Mouse (Mus musculus) ZHBTc4 (cell line): ENCODE measurements at regions not wholly inside any gene's neighbourhood (a gene's known extent, or its start where the extent isn't known, plus 50 kb on each side); places are given as distances from the start of the nearest gene placed in this dataset.
A peak's percentile ranks its signal among the peaks of the same experiment; 100 is the strongest.
"Not testable (repeated sequence)": the region's sequence is repeated elsewhere in the genome, so short reads cannot be mapped to it uniquely, and the experiment has no call there.

Experiments used
- DNase-seq: peaks from one replicate; pipeline ENCODE4 v3.0.0-alpha.2; 2011; ENCODE audit warnings: low read depth, low spot score

DNA sequence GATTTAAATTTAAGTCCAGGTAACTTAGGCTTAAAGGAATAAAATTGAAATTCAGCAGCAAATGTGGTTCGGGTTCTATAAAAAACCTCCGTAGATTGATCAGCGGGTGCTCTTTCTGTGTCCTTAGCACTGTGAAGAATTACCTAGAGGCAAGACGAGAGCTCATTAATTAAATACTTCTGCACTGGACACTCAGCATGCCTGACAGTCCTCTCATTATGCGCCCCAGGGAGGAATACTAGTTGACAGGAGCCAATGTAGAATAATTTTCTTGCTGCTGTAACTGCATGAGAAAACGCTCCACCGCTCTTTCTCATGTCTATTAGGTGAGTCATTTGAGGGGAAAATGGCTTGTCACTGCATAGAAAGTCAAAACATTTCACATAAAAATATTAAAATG is 228.1 kb downstream of the Brms1l start:
- DNase-seq: no peak

DNA sequence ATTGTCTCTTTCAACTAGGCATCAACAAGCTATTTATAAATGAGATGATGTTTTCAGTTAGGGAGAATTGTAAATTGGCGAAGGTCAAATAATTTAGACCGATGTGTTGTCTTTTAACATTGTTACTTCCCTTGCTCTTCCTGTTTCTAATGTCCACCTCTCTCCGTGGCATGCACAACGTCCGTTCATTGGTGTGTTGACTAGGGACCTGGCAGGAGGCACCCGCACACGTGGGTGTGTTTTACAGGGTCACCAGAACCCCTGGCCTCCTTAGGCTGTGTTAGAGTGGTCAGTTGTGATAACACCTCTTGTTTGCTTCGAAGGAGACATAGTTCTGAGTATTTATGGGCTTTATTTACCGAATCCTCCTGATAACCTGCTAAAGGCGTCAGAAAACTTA is 222.8 kb downstream of the Brms1l start:
- DNase-seq: no peak

DNA sequence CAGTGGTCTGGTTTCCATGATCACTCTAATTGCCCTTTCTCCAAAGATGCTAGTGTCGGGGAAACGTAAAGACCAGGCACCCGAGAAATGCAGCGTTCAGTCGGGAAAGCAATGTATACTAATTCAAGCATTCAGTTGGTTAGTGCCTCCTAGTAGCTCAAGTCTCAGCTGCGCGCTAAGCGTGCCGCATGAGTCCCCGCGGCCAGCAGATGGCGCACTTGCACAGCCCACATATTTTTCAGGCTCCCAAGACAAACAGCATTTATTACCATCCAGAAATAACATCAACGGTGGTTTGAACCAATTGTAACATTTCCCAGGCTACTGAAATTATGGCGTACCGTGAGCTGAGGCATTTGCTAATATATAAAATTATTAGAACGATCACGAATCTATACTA is 222.3 kb downstream of the Brms1l start:
- DNase-seq: peak; percentile 82

DNA sequence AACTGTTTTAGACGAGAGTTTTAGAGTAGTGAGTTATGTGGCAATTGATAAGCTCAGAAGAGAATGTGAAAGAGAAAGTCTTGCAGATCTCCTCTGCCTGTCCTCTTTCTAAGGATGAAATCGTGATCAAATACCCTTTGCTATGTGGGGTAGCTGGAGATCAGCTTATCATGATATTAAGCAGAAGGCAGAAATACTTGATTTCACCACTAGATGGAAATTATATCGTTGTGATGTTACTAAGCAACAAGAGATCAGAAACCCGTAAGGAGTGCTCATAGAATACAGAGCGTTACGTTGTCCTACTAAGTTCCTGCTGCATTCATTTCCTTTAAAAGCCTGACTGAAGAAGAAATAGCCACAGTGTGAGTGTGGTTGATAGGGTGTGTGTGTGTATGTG is 219.3 kb downstream of the Brms1l start:
- no peak for DNase-seq

DNA sequence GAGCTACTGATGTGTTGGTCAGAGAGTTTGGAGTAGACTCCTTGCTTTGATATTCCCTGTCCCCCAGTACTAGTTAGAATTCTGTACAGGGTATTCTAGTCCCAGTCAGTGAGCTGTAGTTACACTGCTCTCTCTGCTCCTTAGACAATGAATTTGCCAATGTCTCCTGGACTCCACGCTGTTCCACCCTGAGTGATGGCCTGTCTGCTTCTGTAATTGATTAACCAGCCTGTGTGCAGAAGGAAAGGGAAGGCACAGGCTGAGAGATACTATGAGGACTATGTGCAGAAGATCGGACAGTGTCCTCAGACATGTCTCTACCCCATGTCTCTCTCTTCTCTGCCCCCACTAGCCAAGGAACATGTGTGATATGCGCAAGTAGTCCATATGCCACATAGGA is 209.9 kb downstream of the Brms1l start:
- no peak for DNase-seq

DNA sequence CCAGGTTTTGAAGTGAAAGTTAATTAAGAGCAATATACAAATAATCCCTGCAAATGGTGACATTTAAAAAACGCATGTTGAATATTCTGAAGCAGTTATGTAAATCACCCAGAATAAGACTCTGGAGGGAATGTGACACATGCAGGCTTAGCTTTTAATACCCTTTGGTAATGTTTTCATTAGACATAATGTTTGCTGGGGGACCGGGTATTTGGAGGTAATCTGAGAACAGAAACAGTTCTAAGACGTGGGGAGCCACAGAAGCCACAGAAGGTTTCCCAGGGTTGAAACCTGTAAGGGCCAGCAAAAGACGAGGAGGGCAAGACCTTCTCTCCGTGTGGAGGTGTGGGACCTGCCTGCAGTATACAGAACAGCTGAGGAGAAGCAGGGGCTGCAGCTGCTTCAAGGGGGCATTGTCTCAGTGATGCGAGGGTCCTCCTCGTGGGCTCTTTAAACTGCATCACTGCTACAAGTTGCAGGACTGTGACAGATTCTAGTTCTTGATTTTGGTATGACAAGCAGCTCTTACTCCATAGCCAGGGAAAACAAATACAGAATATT is 184.9 kb downstream of the Brms1l start:
- no peak for DNase-seq

DNA sequence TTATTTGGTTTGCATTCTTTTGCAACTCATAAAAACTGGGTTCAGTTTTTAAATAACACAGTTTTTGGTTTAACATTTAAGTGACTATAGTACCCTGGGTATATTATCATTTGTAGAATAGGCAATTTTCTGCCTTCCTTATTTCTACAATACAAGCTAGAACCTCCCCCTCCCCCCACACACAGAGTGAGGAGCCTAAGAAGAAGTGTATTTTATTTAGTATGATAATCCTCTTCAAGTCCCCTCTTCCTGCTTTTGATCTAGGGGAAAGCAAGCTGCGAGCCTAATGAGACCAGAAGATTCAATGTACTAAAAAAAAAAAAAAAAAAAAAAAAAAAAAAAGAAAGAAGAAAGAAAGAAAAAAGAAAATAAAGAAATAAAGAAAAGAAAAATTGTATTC is 184.4 kb downstream of the Brms1l start:
- no peak for DNase-seq

DNA sequence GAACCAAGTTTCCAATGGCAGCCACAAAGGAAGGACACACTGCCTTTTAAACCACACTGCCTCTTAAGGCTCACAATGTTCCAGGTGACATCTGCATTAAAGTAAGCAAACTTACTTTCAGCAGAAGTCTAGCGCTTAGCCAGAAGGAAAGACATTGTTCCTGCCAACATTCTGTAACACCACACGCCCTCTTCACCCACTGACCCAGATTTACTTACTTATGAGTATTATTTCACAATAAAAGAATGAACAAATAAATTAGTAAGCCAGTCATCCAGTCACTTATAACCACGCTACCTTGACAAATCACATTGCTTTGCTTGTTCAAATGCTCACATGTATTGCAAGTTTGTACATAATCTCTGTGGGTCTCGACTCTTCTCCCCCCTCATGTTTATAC is 173.9 kb downstream of the Brms1l start:
- DNase-seq: no peak

DNA sequence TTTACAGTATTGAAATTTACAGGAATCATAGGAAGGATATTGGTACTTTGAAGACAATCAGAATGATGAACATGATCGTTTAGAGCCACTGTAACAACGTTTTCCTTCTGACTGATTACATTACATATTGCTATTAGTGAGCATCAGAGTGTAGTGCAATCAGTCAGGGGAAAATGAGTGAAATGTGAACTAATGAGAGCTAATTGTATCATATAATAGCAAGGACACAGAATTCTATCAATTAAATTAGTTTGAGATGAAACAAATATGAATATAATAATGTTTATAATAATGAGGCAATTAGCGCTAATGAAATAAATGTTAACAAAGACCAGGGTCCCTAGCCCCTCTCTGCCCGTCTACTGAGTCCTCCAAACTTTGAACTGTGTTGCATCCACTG is 169.7 kb downstream of the Brms1l start:
- DNase-seq: no peak

DNA sequence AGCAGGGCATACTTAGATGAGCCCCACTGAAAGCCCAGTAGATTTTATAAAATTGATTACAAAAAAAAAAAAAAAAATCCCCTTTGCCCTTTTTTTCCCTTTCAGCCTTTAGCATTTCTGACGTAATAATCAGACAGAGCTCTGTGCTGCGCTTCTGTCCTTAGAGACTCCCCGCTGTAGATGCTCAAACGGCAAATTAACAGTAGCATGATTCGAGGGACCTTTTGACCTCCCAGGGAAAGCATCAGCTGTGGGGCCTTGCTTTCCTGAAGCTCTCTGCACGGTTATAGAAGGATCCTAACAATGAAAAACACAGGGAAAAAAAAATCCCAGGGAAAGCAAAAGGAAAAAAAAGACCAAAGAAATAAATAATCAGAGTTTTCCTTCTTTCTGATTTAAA is 169.2 kb downstream of the Brms1l start:
- DNase-seq: no peak

DNA sequence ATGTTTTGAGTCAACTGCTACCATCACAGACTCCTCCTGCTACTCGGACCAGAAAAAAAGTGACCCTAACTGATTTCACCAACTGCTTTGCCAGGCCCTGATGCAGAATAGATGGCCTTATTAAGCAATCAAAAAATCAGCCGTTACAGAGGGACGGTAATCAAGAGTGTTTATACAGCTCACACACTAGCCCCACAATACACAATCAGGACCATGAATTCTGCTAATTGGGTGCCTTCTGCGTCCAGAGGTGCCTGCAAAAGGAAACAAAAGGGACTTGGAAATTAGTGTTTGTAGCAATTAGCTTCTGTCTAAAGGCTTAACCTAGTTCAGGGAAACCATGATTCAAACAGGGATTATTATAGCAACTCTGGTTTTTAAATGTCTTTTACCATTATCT is 168.4 kb downstream of the Brms1l start:
- DNase-seq: no peak

DNA sequence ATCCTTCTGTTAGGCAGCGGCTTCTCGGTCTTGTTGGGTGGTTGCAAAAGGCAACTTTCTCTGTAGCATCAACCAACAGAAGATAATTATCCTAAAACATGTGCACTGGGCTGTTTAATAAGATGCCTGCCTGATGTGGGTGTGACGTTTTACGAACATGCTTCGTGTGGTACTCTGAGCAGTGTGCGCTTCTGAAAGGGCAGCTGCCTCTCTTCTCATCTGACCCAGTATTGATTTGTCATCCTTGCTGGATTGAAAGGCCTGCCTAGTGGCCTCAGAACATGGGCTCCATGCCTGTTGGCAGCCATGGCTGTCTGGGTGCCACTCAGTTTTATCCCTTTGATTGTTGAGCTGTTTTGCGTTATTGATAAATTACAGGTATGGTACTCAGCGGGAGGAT is 167.4 kb downstream of the Brms1l start:
- DNase-seq: no peak

DNA sequence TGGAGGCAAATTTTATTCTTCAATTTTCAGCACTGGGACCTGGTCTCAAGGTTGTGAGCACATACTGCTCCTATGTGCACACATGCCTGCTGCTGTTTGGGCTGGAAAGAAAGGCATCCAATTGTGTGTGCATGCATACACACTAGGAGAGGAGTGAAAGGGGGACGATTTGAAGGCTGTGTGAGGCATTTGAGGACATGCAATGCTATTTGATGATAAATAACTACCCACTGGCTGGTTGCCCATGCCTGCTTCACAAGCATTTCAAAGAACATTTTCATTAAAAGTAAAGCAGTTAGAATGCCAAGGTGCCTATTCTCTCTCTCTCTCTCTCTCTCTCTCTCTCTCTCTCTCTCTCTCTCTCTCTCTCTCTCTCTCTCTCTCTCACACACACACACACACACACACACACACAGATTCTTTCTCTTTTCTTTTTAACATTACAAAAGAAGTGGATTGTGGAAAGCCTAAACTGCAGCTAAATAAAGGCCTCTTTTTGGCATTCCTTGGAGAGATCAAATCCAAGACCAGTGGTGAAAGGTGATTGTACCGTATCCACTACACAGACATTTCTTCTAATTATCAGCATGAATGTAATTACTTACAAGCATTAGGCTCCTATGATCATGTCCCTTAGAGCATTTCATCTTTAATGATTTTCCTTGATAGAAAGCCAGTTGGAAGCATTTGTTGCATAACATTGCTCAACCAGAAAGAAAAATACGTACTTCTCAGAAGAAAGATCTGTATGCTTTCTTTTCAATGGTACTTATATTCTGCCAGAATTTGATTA is 160.7 kb downstream of the Brms1l start:
- no peak for DNase-seq

DNA sequence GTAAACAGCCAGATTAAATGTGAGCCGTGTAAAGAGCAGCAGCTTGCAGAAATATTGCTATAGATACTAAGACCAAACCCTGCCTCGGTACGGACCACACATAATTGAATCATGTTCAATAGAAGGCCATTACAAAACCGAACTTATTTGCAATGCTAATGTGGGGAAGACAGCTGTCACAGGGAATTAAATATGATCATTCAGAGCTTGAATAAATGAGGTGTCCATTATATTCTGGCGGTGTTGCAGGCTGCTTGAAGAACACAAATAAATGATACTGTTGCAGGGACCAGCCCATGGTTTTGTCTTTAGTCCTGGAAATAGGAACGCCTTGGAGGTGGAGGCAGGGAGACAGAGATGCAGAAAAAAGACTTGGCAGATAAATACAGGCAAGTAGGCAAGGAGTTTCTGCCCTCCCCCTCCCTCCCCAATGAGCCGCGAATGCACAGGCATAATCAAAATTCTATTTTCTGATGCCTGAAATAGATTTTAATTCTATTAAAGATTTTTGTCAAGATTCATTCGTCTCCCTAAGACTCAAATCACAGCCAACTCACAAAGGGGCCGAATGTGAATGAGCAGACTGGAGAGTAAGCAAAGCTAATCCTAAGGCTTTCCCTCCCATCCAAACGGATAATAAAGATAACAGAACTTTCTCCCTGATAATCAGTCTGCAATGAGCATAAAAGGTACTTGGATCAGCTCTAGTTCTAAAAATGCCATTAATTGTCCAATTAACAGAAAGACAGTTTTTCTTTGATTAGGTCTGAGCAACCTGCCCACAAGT is 147.6 kb downstream of the Brms1l start:
- DNase-seq: no peak

DNA sequence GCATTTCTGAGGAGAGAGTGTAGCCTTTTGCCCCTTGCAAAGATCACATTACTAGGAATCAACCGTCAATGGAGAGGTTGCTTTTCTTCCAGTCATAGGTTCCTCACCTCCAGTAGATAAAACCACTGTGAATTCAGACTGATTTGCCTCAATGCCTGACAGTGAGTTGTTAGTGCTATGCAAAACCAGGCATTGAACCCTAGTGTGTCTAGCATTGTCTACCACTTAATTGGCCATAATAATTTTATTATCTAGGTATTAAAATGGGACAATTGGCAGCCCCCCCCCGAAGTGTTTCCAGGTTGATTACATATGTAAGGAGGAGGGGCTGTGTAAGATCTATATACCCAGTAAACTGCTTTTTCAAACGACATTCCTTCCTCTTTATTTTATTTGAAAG is 147.0 kb downstream of the Brms1l start:
- DNase-seq: no peak

DNA sequence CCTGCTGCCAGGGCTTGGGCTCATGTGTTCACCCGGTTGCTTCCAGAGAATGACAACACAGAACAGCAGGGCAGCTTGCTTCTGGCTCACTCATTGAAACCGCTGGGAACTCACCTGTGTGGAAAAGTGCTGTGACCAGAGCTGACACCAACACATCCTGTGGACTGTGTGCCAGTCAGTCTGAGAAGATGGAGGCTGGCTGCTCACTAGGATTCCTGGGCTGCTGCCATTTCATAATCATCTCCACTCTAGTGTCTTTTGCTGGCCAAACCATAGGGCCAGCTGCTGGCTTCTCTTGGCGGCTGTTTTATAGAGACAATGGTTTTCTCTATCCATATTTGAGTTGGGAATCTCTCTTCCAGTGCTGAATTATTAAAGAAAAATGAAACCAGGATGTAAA is 138.1 kb downstream of the Brms1l start:
- no peak for DNase-seq

DNA sequence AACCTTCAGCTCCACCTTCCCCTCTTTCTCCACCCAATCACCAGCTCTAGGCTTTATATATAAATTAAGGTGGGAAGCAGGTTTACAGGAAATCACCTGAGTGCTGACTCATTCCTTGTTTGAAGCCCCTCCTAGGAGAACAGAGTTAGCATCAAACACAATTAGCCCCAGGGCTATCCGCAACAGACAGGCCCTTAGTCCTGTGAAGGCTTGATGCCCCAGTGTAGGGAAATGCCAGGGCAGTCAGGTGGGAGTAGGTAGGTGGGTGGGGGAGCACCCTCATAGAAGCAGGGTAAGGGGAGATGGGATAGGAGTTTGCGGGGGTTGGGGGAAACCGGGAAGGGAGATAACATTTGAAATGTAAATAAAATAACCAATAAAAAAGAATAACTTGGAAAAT is 123.2 kb downstream of the Brms1l start:
- DNase-seq: not testable (repeated sequence)

DNA sequence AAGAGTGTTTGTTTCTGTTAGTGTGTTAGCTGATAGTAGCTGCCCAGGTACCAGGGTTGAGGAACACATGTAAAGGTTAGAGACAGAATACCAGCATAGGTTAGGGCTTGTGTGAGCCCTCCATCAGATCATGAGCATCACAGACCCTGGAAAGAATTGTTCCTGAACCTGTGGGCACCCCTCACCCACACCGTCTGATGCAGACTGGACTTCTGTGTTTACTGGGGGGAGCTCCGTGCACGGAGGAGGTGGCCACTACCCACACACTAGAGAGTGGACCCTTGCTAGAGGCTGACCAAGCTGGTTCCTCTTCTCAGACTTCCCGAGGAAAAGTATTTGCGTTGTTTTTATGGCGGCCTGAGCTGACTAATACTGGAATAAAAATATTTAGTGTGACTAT is 104.4 kb downstream of the Brms1l start:
- no peak for DNase-seq

DNA sequence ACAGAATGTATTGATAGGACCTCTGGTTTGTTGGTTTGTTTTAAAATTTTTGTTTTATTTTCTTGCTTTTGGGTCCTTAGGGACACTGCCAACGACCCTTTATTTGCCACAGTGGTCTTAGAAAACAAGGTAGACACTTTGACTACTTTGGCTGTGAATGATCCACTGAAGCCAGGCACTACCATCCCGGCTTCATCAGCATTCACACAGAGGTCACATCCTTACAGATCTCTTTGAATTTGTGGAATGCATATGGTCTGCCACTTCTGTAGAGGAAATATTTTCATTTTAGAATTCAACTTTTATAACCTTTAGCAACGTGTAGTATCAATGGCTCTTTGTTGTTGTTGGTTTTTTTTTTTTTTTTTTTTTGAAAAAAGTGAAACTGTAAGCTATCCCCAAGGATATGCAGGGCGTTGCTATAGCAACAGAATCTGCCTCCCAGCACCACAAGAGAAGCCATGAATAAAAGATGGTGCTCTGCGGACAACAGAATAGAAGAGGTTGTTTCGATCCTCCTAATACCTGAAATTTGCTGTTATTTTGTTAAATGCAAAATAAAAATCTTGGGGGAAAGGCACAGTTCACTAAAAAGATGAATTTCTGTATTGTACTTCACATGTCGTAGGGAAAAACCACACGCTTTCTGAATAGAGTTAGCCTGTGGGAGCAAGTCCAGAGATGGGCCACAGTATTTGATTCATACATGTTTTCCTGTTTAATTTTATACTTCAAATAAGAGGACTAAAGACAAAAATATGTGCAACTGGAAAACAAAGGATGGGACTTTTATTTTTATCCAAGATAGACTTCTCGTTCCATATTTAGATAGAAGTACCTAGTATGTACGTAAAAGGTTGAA is 103.4 kb downstream of the Brms1l start:
- DNase-seq: peak; percentile 16

DNA sequence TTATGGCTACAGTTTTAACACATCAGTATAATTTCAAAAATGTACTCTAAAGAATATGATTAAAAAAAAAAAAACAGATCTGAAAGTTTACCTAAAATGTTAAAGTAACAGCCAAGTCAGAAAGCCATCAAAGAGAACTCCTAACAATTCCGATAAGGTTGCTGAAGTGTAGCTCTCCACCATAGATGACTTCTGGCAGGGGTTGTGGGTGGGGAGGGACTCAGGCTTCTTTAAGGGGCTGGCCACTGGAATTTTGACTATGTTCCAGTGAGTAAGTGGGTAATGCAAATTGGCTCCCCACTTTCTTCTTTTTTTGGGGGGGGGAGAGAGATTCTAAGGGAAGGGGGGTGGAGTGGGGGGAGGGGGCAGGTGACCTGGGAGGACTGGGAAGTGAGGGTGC is 98.0 kb downstream of the Brms1l start:
- DNase-seq: no peak

DNA sequence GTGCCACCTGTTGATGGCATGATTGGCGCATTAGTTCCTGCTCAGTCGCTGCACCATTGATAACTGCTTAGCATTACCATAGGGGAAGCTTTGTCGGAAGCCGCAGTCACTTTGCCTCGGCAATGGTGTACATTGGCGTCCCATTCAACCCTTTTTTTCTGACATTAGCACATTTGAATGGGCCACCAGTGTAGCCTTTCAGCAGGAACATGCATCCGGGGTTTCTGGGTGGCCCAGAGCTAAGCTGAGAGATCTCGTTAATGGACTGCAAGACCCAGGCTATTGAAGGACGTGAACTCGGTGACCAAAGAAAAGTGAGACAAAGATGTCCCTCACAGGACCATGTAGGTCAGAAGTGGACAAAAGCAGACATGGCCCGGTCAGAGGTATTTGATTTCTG is 97.3 kb downstream of the Brms1l start:
- peak; percentile 38 for DNase-seq

DNA sequence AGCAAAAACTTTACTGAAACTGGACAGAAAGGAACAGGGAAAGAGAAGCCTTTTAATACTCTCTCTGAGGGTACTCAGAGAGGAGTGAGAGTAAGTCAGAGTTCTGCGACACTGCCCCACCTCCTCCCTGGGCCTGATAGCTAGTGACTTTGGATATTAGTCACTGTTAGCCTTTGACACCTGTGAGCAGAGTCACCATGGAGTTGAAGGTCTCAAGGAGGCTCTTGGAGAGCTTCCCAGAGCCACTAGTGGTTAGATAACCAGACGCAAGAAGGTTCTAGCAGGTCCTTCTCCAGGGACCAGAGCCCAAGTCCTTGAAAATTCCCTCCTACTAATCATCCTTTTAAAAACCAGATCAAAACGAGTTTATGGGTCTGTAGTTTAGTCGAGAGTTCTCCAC is 94.3 kb downstream of the Brms1l start:
- no peak for DNase-seq
